Mouse (Mus musculus) olfactory bulb, adult 2 months (tissue): Measurements from ENCODE around the gene Dusp11.

Experiments used
- CTCF ChIP-seq: fragments of 200-500 bp; IDR thresholded peaks from 2 replicates; pipeline ENCODE4 v1.5.1; 2012; ENCODE audit warnings: low read depth, mild to moderate bottlenecking, low read length, moderate library complexity; ENCODE audit not compliant: insufficient read depth
- POLR2A ChIP-seq: fragments of 200-500 bp; IDR thresholded peaks from 2 replicates; pipeline ENCODE4 v1.6.1; 2012; ENCODE audit warnings: mild to moderate bottlenecking, low read depth, low read length, moderate library complexity; ENCODE audit not compliant: insufficient read depth

- TF ChIP-seq CTCF: no peak
- no peak for TF ChIP-seq POLR2A
Measured at GRCm38 (mm10) chr6:85975761-85976160, 14.3 kb upstream of the Dusp11 start.
